Mouse (Mus musculus) heart, postnatal 0 days (tissue): ENCODE results near the gene Bloc1s4.

Source experiments
- CTCF ChIP-seq: IDR thresholded peaks from 2 replicates; pipeline ENCODE4 v1.5.1; 2016; ENCODE audit warnings: antibody characterized with exemption, control low read depth, low read depth
- EP300 ChIP-seq: IDR thresholded peaks from 2 replicates; pipeline ENCODE4 v1.6.1; 2016; ENCODE audit warnings: antibody characterized with exemption, low read depth

- TF ChIP-seq CTCF, result no peak
- no peak for TF ChIP-seq EP300
These were observed 24.1 kb upstream of the Bloc1s4 start for GRCm38 (mm10) chr5:36772586-36772985.
